Mouse (Mus musculus) heart, embryonic 14.5 days (tissue): ENCODE data around the gene Stard3. TPM values are rescaled to one million over a fixed set of nuclear protein-coding genes. Genes with fewer than 3 reads are reported as not detected.
A peak's percentile ranks its signal among the peaks of the same experiment; 100 is the strongest.

ENCODE experiments used
- ATAC-seq: fragments of 200-750 bp; cut with Nextera tagmentation; 2 replicates; pipeline ENCODE4 v1.8.0; 2017; ENCODE audit warnings: low read depth, moderate TSS enrichment; ENCODE audit not compliant: insufficient number of reproducible peaks, insufficient read depth, low FRiP score
- H3K27ac ChIP-seq, 2 experiments: fragments of 200-500 bp in 1 of 2; fragments of 300-500 bp in 1 of 2; sonication (generic) in 1 of 2; replicated peaks in 1 of 2; 2 replicates each; pipeline ENCODE4 v1.5.1; 2012 to 2014; ENCODE audit warnings: low read depth in 2 of 2, low read length in 2 of 2, control low read depth in 1 of 2, mild to moderate bottlenecking in 1 of 2, mixed read lengths in 1 of 2; ENCODE audit not compliant: control insufficient read depth in 1 of 2, insufficient read depth in 1 of 2
- H3K27me3 ChIP-seq: fragments of 300-500 bp; sonication (generic); 2 replicates; pipeline ENCODE4 v1.6.1; 2014; ENCODE audit warnings: mild to moderate bottlenecking, low read length, control low read depth; ENCODE audit not compliant: control insufficient read depth, insufficient read depth
- H3K36me3 ChIP-seq: fragments of 300-500 bp; sonication (generic); 2 replicates; pipeline ENCODE4 v1.6.1; 2014; ENCODE audit warnings: mild to moderate bottlenecking, control low read depth, low read length, mixed read lengths; ENCODE audit not compliant: control insufficient read depth, insufficient read depth
- H3K4me1 ChIP-seq, 2 experiments: fragments of 200-500 bp in 1 of 2; fragments of 300-500 bp in 1 of 2; sonication (generic) in 1 of 2; 2 replicates each; pipeline ENCODE4 v1.6.1; 2012 to 2014; ENCODE audit warnings: low read length in 2 of 2, control low read depth in 1 of 2, mixed read lengths in 1 of 2; ENCODE audit not compliant: control insufficient read depth in 2 of 2, insufficient read depth in 2 of 2
- H3K4me2 ChIP-seq: fragments of 300-500 bp; sonication (generic); 2 replicates; pipeline ENCODE4 v1.6.1; 2014; ENCODE audit warnings: mild to moderate bottlenecking, low read length
- H3K4me3 ChIP-seq, 2 experiments: fragments of 200-500 bp in 1 of 2; fragments of 300-500 bp in 1 of 2; sonication (generic) in 1 of 2; 2 replicates each; pipeline ENCODE4 v1.5.1; 2012 to 2014; ENCODE audit warnings: low read length in 2 of 2, mild to moderate bottlenecking in 2 of 2, control low read depth in 1 of 2, low read depth in 1 of 2, moderate library complexity in 1 of 2; ENCODE audit not compliant: control insufficient read depth in 1 of 2, insufficient read depth in 1 of 2
- H3K9ac ChIP-seq: fragments of 300-500 bp; sonication (generic); 2 replicates; pipeline ENCODE4 v1.6.1; 2014; ENCODE audit warnings: mild to moderate bottlenecking, low read length
- H3K9me3 ChIP-seq: fragments of 300-500 bp; sonication (generic); 2 replicates; pipeline ENCODE4 v1.6.1; 2016; ENCODE audit warnings: low read length, control low read depth; ENCODE audit not compliant: control insufficient read depth
- WGBS: fragments of 180-500 bp; shearing (Covaris S2); extraction: QIAGEN DNeasy Blood & Tissue Kit; methylation state at CpG from one replicate; pipeline ENCODE4 v1.1.7; 2014; 5-methylcytosine and 5-hydroxymethylcytosine counted together
- polyA plus RNA-seq: library from polyadenylated mRNA; unstranded; fragments of >200 nt; fragmentation: Nextera tagmentation; extraction: Ambion mirVana; gene quantifications from 2 replicates; pipeline ENCODE4 v1.2.1, GENCODE M21; 2014

Gene Stard3
- polyA plus RNA-seq, 1 experiment from 2014 or later: 33.1 TPM

- Histone ChIP-seq H3K4me2 (no peak overlapping the region), H3K9ac (no peak overlapping the region), H3K4me3 (no peak overlapping the region), H3K9me3 (no peaks in the 10 kb centered on the region), H3K36me3 (no peaks in the 10 kb centered on the region), H3K27ac (no peak overlapping the region), H3K4me1 (peaks cover 17 to 29% of the 10 kb centered on the region in 2 experiments), H3K27me3 (peaks cover 41% of the 10 kb centered on the region)
- no peak for ATAC-seq
- WGBS: 75% methylated on average over 18 of the region's 18 CpGs
These were observed 5.7 kb upstream of the Stard3 start for GRCm38 (mm10) chr11:98352272-98352990.

- ATAC-seq: no peak
- Histone ChIP-seq H3K4me3 (no peak overlapping the region), H3K36me3 (no peaks in the 10 kb centered on the region), H3K27me3 (peaks cover 32% of the 10 kb centered on the region), H3K9ac (no peak overlapping the region), H3K4me1 (peaks cover 15 to 28% of the 10 kb centered on the region in 2 experiments), H3K27ac (no peak overlapping the region), H3K9me3 (no peaks in the 10 kb centered on the region), H3K4me2 (no peak overlapping the region)
- WGBS: 46% methylated on average over 8 of the region's 8 CpGs
These were observed 4.4 kb upstream of the Stard3 start for GRCm38 (mm10) chr11:98353651-98354211.

DNA sequence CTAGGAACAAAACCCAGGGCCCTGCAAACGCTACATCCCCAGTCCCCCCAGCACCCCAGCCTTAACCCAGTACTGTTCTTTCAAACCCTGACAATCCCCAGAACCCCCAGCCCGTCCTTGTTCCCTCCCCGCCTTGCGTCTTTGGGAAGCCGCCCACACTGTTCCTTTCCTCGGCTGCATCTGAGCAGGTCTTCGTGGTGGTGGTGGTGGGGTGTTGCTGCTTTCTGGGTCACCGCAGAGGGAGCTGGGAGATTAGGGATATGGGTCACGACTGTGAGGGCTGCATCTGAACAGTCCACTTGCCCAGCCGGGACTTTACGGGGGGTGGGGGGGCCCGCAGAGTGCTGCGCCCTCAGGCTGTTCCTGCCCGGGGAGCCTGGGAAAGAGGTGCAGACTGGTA lies 3.7 kb upstream of the Stard3 start:
- ATAC-seq: no peak
- Histone ChIP-seq H3K27me3 (peaks cover 29% of the 10 kb centered on the region), H3K4me2 (no peak overlapping the region), H3K4me3 (no peak overlapping the region), H3K9ac (no peak overlapping the region), H3K27ac (no peak overlapping the region), H3K36me3 (no peaks in the 10 kb centered on the region), H3K9me3 (no peaks in the 10 kb centered on the region), H3K4me1 (peaks cover 17 to 34% of the 10 kb centered on the region in 2 experiments)
- 68% methylated on average over 14 of the region's 14 CpGs for WGBS

GRCm38 (mm10) chr11:98355732-98356299 lies 2.4 kb upstream of the Stard3 start:
- Histone ChIP-seq H3K9me3 (no peaks in the 10 kb centered on the region), H3K27me3 (peaks cover 17% of the 10 kb centered on the region), H3K4me1 (peaks cover 16 to 31% of the 10 kb centered on the region in 2 experiments), H3K27ac (no peak overlapping the region), H3K9ac (no peak overlapping the region), H3K4me3 (no peak overlapping the region), H3K4me2 (no peak overlapping the region), H3K36me3 (no peaks in the 10 kb centered on the region)
- WGBS: 8% methylated on average over 6 of the region's 6 CpGs
- no peak for ATAC-seq

GRCm38 (mm10) chr11:98356625-98357394 lies 1.4 kb upstream of the Stard3 start:
- H3K4me3 ChIP-seq: no peak overlapping the region
- peak overlapping the region; percentile 76 for H3K4me2 ChIP-seq
- H3K27me3 ChIP-seq: peaks cover 11% of the 10 kb centered on the region
- no peak for ATAC-seq
- WGBS: 70% methylated on average over 7 of the region's 7 CpGs
- H3K36me3 ChIP-seq: 0 out of 2 replicates have a peak, but pooled peaks cover 5% of the 10 kb centered on the region
- H3K4me1 ChIP-seq: peaks cover 18 to 38% of the 10 kb centered on the region in 2 experiments
- H3K9me3 ChIP-seq: no peaks in the 10 kb centered on the region
- H3K9ac ChIP-seq: peak overlapping the region; percentile 78; the same call in 1 of the 2 replicates
- H3K27ac ChIP-seq: peak overlapping the region; percentile 91; a peak in 3 of 4 replicates

DNA sequence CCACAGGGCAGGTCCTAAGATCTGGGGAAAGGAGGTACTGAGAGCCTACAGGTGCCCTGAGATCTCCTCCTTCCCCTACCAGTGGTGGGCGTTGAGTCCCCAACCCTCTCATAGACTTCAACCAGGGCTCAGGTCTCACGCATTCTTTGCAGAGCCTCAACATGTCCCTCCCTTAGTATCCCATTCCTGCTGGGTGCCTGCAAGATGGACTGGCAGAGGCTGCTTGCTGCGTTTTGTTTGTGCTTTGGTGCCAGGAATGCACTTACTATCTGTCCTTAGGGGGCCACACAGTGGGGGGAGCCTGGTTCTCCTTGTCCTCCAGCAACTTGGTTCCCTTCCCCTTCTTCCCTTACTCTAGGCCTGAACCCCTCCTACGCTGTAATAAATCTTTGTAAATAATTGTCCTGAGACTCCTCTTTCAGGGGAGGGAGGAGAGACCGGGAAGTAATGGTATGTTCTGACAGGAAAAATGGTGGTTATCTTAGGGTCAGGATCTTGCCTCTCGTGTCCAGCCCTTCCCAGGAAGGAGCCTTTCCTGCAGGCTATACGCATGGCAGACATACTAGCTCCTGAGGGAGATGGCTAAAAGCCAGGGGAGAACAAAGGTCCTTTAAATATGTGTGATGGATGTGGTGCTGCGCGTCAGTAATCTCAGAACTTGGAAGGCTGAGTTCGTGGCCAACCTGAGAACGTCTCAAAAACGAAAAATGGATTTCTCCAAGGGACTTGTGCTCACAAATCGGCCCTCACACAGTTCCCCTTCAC lies 590 bp upstream of the Stard3 start:
- Histone ChIP-seq H3K9me3 (no peaks in the 10 kb centered on the region), H3K4me3 (peak overlapping the region; percentile 50 to 65), H3K27ac (peak overlapping the region; percentile 91), H3K27me3 (peaks cover 3% of the 10 kb centered on the region; the same call in 1 of the 2 replicates), H3K36me3 (0 out of 2 replicates have a peak, but pooled peaks cover 5% of the 10 kb centered on the region), H3K9ac (peak overlapping the region; percentile 78), H3K4me1 (peaks cover 18 to 40% of the 10 kb centered on the region in 2 experiments), H3K4me2 (peak overlapping the region; percentile 76)
- WGBS: 11% methylated on average over 13 of the region's 13 CpGs
- ATAC-seq: no peak
